Mouse (Mus musculus) lung, postnatal 0 days (tissue): Measurements from ENCODE around the gene Gpr180. TPM values are rescaled to one million over a fixed set of nuclear protein-coding genes. Genes with fewer than 3 reads are reported as not detected.
"Not testable (repeated sequence)": the region's sequence is repeated elsewhere in the genome, so short reads cannot be mapped to it uniquely, and the experiment has no call there.

Experiments used
- ATAC-seq: fragments of 200-750 bp; cut with Nextera tagmentation; 2 replicates; pipeline ENCODE4 v1.8.0; 2017; ENCODE audit warnings: moderate library complexity
- DNase-seq: peaks from one replicate; pipeline ENCODE4 v3.0.0-alpha.2; 2016; ENCODE audit warnings: low spot score
- H3K27ac ChIP-seq: fragments of 300-500 bp; sonication (generic); 2 replicates; pipeline ENCODE4 v1.5.1; 2014; ENCODE audit warnings: antibody characterized with exemption, mild to moderate bottlenecking, low read length, mixed read lengths
- H3K27me3 ChIP-seq: fragments of 300-500 bp; sonication (generic); replicated peaks from 2 replicates; pipeline ENCODE4 v1.6.1; 2014; ENCODE audit warnings: low read length, mixed read lengths; ENCODE audit not compliant: insufficient read depth
- H3K36me3 ChIP-seq: fragments of 300-500 bp; sonication (generic); 2 replicates; pipeline ENCODE4 v1.6.1; 2014; ENCODE audit warnings: low read length, mixed read lengths; ENCODE audit not compliant: insufficient read depth
- H3K4me1 ChIP-seq: fragments of 300-500 bp; sonication (generic); 2 replicates; pipeline ENCODE4 v1.6.1; 2014; ENCODE audit warnings: antibody characterized with exemption, low read depth, low read length, mixed read lengths; ENCODE audit not compliant: insufficient read depth
- H3K4me2 ChIP-seq: fragments of 300-500 bp; sonication (generic); replicated peaks from 2 replicates; pipeline ENCODE4 v1.6.1; 2014; ENCODE audit warnings: low read depth, mild to moderate bottlenecking, low read length, moderate library complexity, mixed read lengths
- H3K4me3 ChIP-seq: fragments of 300-500 bp; sonication (generic); 2 replicates; pipeline ENCODE4 v1.5.1; 2014; ENCODE audit warnings: low read depth, low read length
- H3K9ac ChIP-seq: fragments of 300-500 bp; sonication (generic); replicated peaks from 2 replicates; pipeline ENCODE4 v1.6.1; 2014; ENCODE audit warnings: low read depth, mild to moderate bottlenecking
- H3K9me3 ChIP-seq: fragments of 300-500 bp; sonication (generic); 2 replicates; pipeline ENCODE4 v1.6.1; 2016; ENCODE audit warnings: low read length, mixed read lengths
- CTCF ChIP-seq: IDR thresholded peaks from 2 replicates; pipeline ENCODE4 v1.5.1; 2016; ENCODE audit warnings: antibody characterized with exemption, mild to moderate bottlenecking
- EP300 ChIP-seq: IDR thresholded peaks from 2 replicates; pipeline ENCODE4 v1.6.1; 2016; ENCODE audit warnings: antibody characterized with exemption, mild to moderate bottlenecking, control low read depth
- WGBS: fragments of 180-500 bp; shearing (Covaris S2); extraction: QIAGEN DNeasy Blood & Tissue Kit; methylation state at CpG from one replicate; pipeline ENCODE4 v1.1.7; 2014; 5-methylcytosine and 5-hydroxymethylcytosine counted together
- polyA plus RNA-seq: library from polyadenylated mRNA; unstranded; fragments of >200 nt; fragmentation: Nextera tagmentation; extraction: Ambion mirVana; gene quantifications from 2 replicates; pipeline ENCODE4 v1.2.1, GENCODE M21; 2015

Gene Gpr180
- polyA plus RNA-seq, 1 experiment from 2014 or later: 50.9 TPM

DNA sequence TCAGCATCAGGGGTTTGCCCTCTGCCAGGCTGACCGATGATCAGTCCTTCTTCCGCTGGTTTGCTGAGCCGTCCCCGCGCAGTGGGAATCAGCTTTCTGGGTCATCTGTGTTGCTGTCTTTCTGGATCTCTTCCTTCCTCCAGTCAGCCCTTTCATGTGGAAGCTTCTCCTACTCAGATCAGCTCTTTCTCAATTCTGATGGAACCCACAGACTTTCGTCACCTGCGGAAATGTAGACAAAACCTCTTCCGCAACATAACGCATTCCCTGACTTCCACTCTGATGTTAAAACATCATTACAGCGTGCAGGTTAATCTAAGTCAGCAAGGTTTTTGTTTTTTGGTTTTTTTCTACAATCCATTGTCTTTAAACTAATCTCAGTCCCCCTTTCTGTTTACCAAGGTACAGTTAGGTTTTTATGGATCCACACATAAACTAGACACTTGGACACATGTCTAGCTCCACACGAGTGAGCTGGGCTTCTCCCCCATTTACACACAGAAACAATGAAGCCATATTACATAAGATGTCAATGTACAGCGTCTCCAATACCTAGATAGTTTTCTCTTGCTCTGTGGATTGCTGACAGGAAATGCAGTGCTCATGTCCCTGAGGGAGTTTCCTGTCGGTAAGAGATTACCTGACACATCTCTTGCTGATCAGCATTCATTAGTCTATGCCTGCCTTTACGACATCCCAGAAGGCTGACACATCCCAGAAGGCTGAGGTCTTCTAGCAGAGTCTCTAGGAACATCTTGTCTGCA is 35.5 kb upstream of the Gpr180 start:
- no peaks in the 10 kb centered on the region for H3K27me3 ChIP-seq
- H3K4me1 ChIP-seq: no peaks in the 10 kb centered on the region
- TF ChIP-seq EP300 (no peak), CTCF (no peak)
- WGBS: 70% methylated on average over 14 of the region's 14 CpGs
- H3K36me3 ChIP-seq: no peaks in the 10 kb centered on the region
- H3K4me2 ChIP-seq: no peak overlapping the region
- no peak overlapping the region for H3K27ac ChIP-seq
- H3K9ac ChIP-seq: no peak overlapping the region
- ATAC-seq (no peak), DNase-seq (no peak)
- H3K9me3 ChIP-seq: no peaks in the 10 kb centered on the region
- H3K4me3 ChIP-seq: no peak overlapping the region

DNA sequence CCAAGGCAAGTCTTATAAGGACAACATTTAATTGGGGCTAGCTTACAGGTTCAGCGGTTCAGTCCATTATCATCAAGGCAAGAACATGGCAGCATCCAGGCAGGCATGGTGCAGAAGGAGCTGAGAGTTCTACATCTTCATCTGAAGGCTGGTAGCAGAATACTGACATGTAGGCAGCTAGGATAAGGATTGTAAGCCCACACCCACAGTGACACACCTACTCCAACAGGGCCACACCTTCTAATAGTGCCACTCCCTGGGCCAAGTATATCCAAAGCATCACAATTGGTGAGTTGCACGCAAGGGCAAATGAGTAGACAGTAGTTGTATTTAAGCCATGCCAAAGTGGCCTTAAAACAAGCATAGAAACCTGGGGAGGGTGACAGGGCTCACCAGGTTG is 29.5 kb upstream of the Gpr180 start:
- not testable (repeated sequence) for H3K4me3 ChIP-seq, H3K27ac ChIP-seq, ATAC-seq, H3K36me3 ChIP-seq, H3K4me1 ChIP-seq, DNase-seq, H3K27me3 ChIP-seq, H3K9me3 ChIP-seq, H3K9ac ChIP-seq, H3K4me2 ChIP-seq
- 91% methylated on average over 2 of the region's 2 CpGs for WGBS

DNA sequence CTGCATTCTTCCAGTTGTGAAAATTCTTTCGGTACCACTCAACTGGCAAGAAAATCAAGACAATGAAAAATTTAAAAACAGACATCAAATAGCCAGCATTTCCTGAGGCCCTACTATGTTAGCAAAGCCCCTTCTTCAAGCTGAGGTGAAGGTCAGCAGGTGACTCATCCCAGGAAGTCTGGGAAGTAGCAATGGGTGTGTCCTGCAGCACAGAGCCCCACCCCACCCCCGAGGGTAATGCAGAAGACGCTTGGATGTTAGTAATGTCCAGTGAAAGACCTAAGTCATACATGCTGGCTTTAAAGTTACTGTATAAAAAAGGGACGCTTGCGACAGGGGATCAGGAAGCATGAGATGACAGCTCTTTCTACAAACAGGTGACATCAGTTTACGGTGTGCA is 23.8 kb upstream of the Gpr180 start:
- 79% methylated on average over 6 of the region's 6 CpGs for WGBS
- DNase-seq (no peak), ATAC-seq (0 out of 2 replicates have a peak, but pooled peaks have one; percentile 41)
- Histone ChIP-seq H3K4me1 (no peaks in the 10 kb centered on the region), H3K4me3 (no peak overlapping the region), H3K9me3 (no peaks in the 10 kb centered on the region), H3K9ac (no peak overlapping the region), H3K36me3 (peaks cover 32% of the 10 kb centered on the region), H3K27me3 (no peaks in the 10 kb centered on the region), H3K27ac (no peak overlapping the region), H3K4me2 (no peak overlapping the region)
- TF ChIP-seq EP300 (no peak), CTCF (no peak)

DNA sequence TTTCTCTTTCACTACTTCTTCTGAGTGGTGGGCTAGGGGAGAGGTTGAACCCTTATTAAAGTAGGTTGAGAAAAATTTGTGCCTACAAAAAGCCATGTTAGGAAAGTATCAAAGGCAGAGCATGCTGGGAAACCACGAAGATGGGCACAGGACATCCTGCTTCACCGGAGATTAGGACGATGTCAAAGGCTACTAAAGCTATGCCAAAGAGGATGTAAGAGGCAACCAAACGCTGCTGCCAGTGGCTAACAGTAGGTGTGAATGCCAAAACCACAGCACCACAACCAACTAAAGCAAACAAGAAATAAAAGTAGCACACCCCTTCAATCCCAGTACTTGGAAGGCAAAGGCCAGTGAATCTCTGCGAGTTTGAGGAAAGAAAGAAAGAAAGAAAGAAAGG is 12.8 kb upstream of the Gpr180 start:
- DNase-seq (no peak), ATAC-seq (no peak)
- Histone ChIP-seq H3K4me3 (no peak overlapping the region), H3K4me1 (no peaks in the 10 kb centered on the region), H3K9me3 (no peaks in the 10 kb centered on the region), H3K4me2 (no peak overlapping the region), H3K9ac (no peak overlapping the region), H3K27ac (no peak overlapping the region), H3K36me3 (peaks cover 32% of the 10 kb centered on the region; the same call in 1 of the 2 replicates), H3K27me3 (no peaks in the 10 kb centered on the region)
- TF ChIP-seq EP300 (no peak), CTCF (no peak)
- 67% methylated on average over 5 of the region's 5 CpGs for WGBS

DNA sequence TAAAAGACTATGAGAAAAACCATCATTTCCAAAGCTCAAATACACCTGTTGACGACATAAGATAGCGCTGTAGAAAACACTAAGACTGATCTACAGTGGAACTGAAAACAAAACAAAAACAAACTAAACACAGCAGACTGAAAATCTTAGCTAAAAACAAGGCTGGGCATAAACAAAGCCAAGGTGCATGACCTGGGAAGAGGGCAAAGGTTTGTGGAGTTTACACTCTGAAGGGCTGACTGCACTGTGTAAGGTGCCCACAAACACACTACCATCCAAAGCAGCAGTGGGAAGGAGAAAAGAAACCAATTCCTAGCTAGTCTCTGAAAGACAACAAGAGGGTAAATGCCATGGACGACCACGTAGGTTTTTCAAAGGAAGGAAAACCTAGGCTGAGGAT is 12.2 kb upstream of the Gpr180 start:
- peaks cover 27% of the 10 kb centered on the region; the same call in 1 of the 2 replicates for H3K36me3 ChIP-seq
- H3K9me3 ChIP-seq: no peaks in the 10 kb centered on the region
- H3K4me3 ChIP-seq: no peak overlapping the region
- 88% methylated on average over 4 of the region's 4 CpGs for WGBS
- TF ChIP-seq EP300 (no peak), CTCF (no peak)
- ATAC-seq (no peak), DNase-seq (no peak)
- no peak overlapping the region for H3K4me2 ChIP-seq
- H3K27me3 ChIP-seq: no peaks in the 10 kb centered on the region
- no peaks in the 10 kb centered on the region for H3K4me1 ChIP-seq
- H3K27ac ChIP-seq: no peak overlapping the region
- no peak overlapping the region for H3K9ac ChIP-seq

DNA sequence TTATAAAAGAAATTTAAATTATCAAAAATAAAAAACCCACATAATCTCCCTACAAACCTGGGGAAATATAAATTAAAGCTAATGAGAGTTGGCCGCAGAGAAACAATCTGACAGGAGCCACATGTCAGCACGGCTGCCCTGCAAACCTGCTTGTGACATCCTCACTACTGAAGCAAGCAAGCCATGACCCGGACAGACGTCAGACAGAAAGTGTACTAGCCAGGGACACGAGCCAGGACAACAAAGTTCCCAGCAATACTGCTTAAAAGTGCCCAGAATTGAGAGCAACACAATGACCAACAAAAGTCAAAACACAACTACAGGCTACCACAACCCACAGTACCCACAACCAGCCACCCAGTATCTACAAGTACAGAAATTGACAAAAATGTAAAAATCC is 10.7 kb upstream of the Gpr180 start:
- H3K4me1 ChIP-seq: peaks cover 2% of the 10 kb centered on the region; the same call in 1 of the 2 replicates
- no peak overlapping the region for H3K4me3 ChIP-seq
- no peak overlapping the region for H3K27ac ChIP-seq
- ATAC-seq (no peak), DNase-seq (no peak)
- WGBS: 90% methylated on average over 5 of the region's 5 CpGs
- H3K9me3 ChIP-seq: no peaks in the 10 kb centered on the region
- H3K4me2 ChIP-seq: no peak overlapping the region
- H3K36me3 ChIP-seq: peaks cover 20% of the 10 kb centered on the region; the same call in 1 of the 2 replicates
- H3K27me3 ChIP-seq: no peaks in the 10 kb centered on the region
- no peak overlapping the region for H3K9ac ChIP-seq
- TF ChIP-seq CTCF: no peak
- TF ChIP-seq EP300: no peak
